Mouse (Mus musculus): ENCODE data around the gene Foxn1.
A peak's percentile ranks its signal among the peaks of the same experiment; 100 is the strongest.

The Foxn1 gene

GRCm38 (mm10) chr11:78354905-78355304 is 31.5 kb downstream of the Foxn1 start:
- no peak for DNase-seq

GRCm38 (mm10) chr11:78353081-78353480 is 33.3 kb downstream of the Foxn1 start:
- no peak for DNase-seq

GRCm38 (mm10) chr11:78349441-78350358 is 36.7 kb downstream of the Foxn1 start:
- no peak for DNase-seq

- DNase-seq: no peak
Measured at GRCm38 (mm10) chr11:78348474-78348873, 37.9 kb downstream of the Foxn1 start.

GRCm38 (mm10) chr11:78347908-78348307 is 38.5 kb downstream of the Foxn1 start:
- no peak for DNase-seq

GRCm38 (mm10) chr11:78347070-78347754 is 39.1 kb downstream of the Foxn1 start:
- DNase-seq: peak; percentile 75

GRCm38 (mm10) chr11:78346326-78347069 is 39.9 kb downstream of the Foxn1 start:
- no peak for DNase-seq

- DNase-seq: peak; percentile 53
Measured at GRCm38 (mm10) chr11:78345801-78346200, 40.6 kb downstream of the Foxn1 start.

- DNase-seq: no peak
Measured at GRCm38 (mm10) chr11:78344890-78345715, 41.3 kb downstream of the Foxn1 start.

GRCm38 (mm10) chr11:78344328-78344889 is 41.9 kb downstream of the Foxn1 start:
- DNase-seq: no peak

GRCm38 (mm10) chr11:78343381-78344327 is 42.7 kb downstream of the Foxn1 start, which contains the start of gene Unc119:
Unc119 (plus strand) TSS chr11:78343482.
- peak; percentile 89 for DNase-seq

- DNase-seq: no peak
Measured at GRCm38 (mm10) chr11:78341702-78342101, 44.7 kb downstream of the Foxn1 start.

GRCm38 (mm10) chr11:78337040-78337439 is 49.3 kb downstream of the Foxn1 start:
- DNase-seq: no peak

- DNase-seq: no peak
Measured at GRCm38 (mm10) chr11:78333992-78334391, 52.4 kb downstream of the Foxn1 start.

GRCm38 (mm10) chr11:78332676-78333075 is 53.7 kb downstream of the Foxn1 start:
- no peak for DNase-seq

- no peak for DNase-seq
Measured at GRCm38 (mm10) chr11:78328512-78329056, 57.8 kb downstream of the Foxn1 start.

- DNase-seq: peak; percentile 95
Measured at GRCm38 (mm10) chr11:78327634-78328511, 58.5 kb downstream of the Foxn1 start, which contains the start of gene Pigs. Pigs (plus strand) TSS chr11:78328415.

GRCm38 (mm10) chr11:78327215-78327614 is 59.1 kb downstream of the Foxn1 start:
- no peak for DNase-seq

- DNase-seq: no peak
Measured at GRCm38 (mm10) chr11:78324965-78325364, 61.4 kb downstream of the Foxn1 start.
